Mouse (Mus musculus): ENCODE results near the gene Traip. TPM values are rescaled to one million over a fixed set of nuclear protein-coding genes. Genes with fewer than 3 reads are reported as not detected.
A peak's percentile ranks its signal among the peaks of the same experiment; 100 is the strongest.

Traip gene
- polyA plus RNA-seq, 1 experiment from 2014 or later, result 4.8 TPM

DNA sequence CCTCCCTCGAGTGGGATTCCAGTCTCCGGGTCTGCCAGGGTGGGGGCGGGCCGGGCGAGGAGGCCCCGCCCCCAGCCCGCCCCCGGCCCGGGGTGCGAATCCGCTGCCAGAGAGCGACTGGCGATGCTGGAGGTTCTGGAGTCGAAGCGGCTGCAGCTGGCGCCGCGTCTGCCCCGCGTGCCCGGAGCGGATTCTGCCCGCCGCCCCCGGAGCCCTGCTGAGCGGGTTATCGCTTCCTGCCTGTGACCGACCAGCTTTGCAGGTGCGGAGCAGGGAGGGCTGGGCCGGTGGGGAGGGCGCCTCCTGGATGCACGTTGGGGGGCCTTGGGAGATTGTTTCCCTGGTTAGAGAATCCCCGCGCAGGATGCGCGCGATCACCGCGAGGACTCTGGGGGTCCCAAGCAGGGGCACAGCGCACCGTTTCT, 14.1 kb upstream of the Traip start:
- ATAC-seq (ENCODE audit: low FRiP score, low TSS enrichment) (no peak), DNase-seq (ENCODE audit: low spot score) (peak; percentile 54)
- no peak overlapping the region for H3K27ac ChIP-seq (replicated peaks)
- TF ChIP-seq CTCF (IDR thresholded peaks at IDR 0.05; ENCODE audit: low read depth) (no peak), EP300 (optimal IDR thresholded peaks at IDR 0.05) (no peak)
- peak overlapping the region; percentile 59 for H3K9ac ChIP-seq (ENCODE audit: low read length)
- H3K9me3 ChIP-seq (ENCODE audit: control insufficient read depth, low read length), result no peaks in the 10 kb centered on the region
- H3K36me3 ChIP-seq (ENCODE audit: control insufficient read depth, insufficient read depth, low read length), result no peaks in the 10 kb centered on the region
- H3K27me3 ChIP-seq (ENCODE audit: control insufficient read depth, insufficient read depth, low read length), result no peaks in the 10 kb centered on the region
- peaks cover 4% of the 10 kb centered on the region; the same call in 1 of the 2 replicates for H3K4me1 ChIP-seq (replicated peaks; ENCODE audit: control insufficient read depth, insufficient read depth)
- H3K4me3 ChIP-seq (ENCODE audit: low read depth, low read length), result peak overlapping the region; percentile 41
- WGBS, result under 1% methylated on average over 41 of the region's 41 CpGs
- H3K4me2 ChIP-seq (replicated peaks; ENCODE audit: low read depth), result peak overlapping the region; percentile 83

- Histone ChIP-seq H3K9ac (ENCODE audit: low read length) (peak overlapping the region; percentile 59), H3K4me1 (replicated peaks; ENCODE audit: control insufficient read depth, insufficient read depth) (peaks cover 4% of the 10 kb centered on the region; the same call in 1 of the 2 replicates), H3K9me3 (ENCODE audit: control insufficient read depth, low read length) (no peaks in the 10 kb centered on the region), H3K4me2 (replicated peaks; ENCODE audit: low read depth) (peak overlapping the region; percentile 83), H3K27me3 (ENCODE audit: control insufficient read depth, insufficient read depth, low read length) (no peaks in the 10 kb centered on the region), H3K36me3 (ENCODE audit: control insufficient read depth, insufficient read depth, low read length) (no peaks in the 10 kb centered on the region), H3K27ac (replicated peaks) (no peak overlapping the region), H3K4me3 (ENCODE audit: low read depth, low read length) (peak overlapping the region; percentile 41)
- 9% methylated on average over 29 of the region's 29 CpGs for WGBS
- TF ChIP-seq CTCF (IDR thresholded peaks at IDR 0.05; ENCODE audit: low read depth) (no peak), EP300 (optimal IDR thresholded peaks at IDR 0.05) (no peak)
- DNase-seq (ENCODE audit: low spot score) (no peak), ATAC-seq (ENCODE audit: low FRiP score, low TSS enrichment) (no peak)
Observed at GRCm38 (mm10) chr9:107936215-107936822, 13.6 kb upstream of the Traip start.

GRCm38 (mm10) chr9:107936831-107937230, 13.1 kb upstream of the Traip start:
- H3K36me3 ChIP-seq (ENCODE audit: control insufficient read depth, insufficient read depth, low read length), result no peaks in the 10 kb centered on the region
- no peaks in the 10 kb centered on the region for H3K27me3 ChIP-seq (ENCODE audit: control insufficient read depth, insufficient read depth, low read length)
- H3K4me3 ChIP-seq (ENCODE audit: low read depth, low read length), result no peak overlapping the region
- H3K27ac ChIP-seq (replicated peaks), result no peak overlapping the region
- no peak overlapping the region for H3K9ac ChIP-seq (ENCODE audit: low read length)
- DNase-seq (ENCODE audit: low spot score) (no peak), ATAC-seq (ENCODE audit: low FRiP score, low TSS enrichment) (no peak)
- TF ChIP-seq CTCF (IDR thresholded peaks at IDR 0.05; ENCODE audit: low read depth) (no peak), EP300 (optimal IDR thresholded peaks at IDR 0.05) (no peak)
- H3K4me1 ChIP-seq (replicated peaks; ENCODE audit: control insufficient read depth, insufficient read depth), result peaks cover 4% of the 10 kb centered on the region; the same call in 1 of the 2 replicates
- H3K9me3 ChIP-seq (ENCODE audit: control insufficient read depth, low read length), result no peaks in the 10 kb centered on the region
- H3K4me2 ChIP-seq (replicated peaks; ENCODE audit: low read depth), result no peak overlapping the region; the same call in 1 of the 2 replicates
- 40% methylated on average over 3 of the region's 3 CpGs for WGBS

DNA sequence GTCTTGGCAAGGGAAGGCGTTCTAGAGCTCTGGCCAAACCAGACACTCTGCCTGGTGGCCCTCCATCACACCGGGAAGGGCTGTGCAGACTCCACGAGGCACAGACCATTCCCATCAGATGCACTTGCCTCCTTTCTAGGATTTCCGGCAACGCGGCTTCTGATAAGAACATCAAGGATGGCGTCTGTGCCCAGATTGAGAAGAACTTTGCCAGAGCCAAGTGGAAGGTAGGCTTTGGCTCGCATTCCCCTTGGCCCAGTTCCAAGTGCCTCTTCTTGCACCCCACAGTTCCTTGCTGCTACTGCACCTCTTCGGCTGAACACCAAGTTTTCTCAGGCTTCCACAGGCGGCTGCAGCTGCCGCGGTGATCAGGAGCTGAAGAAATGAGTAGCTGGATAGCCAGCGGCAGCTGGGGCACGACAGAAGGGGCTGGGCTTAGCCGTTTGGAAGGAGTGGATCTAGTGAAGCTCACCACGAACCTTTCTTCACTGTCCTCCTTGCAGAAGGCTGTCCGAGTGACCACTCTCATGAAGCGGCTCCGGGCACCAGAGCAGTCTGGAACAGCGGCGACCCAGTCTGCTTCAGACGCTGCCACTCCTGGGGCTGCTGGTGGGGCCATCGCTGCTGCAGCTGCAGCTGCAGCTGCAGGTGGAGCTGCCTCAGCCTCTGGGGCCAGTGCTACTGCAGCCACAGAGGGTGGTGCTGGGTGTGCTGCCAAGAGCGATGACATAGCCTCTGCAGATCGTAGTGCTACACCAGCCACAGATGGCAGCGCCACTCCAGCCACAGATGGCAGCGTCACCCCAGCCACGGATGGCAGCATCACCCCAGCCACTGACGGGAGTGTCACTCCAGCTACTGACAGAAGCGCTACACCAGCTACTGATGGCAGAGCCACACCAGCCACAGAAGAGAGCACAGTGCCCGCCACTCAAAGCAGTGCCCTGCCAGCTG, 2.4 kb upstream of the Traip start:
- Histone ChIP-seq H3K27me3 (ENCODE audit: control insufficient read depth, insufficient read depth, low read length) (no peaks in the 10 kb centered on the region), H3K9me3 (ENCODE audit: control insufficient read depth, low read length) (no peaks in the 10 kb centered on the region), H3K27ac (replicated peaks) (no peak overlapping the region), H3K4me2 (replicated peaks; ENCODE audit: low read depth) (no peak overlapping the region), H3K36me3 (ENCODE audit: control insufficient read depth, insufficient read depth, low read length) (no peaks in the 10 kb centered on the region), H3K4me3 (ENCODE audit: low read depth, low read length) (no peak overlapping the region), H3K9ac (ENCODE audit: low read length) (no peak overlapping the region), H3K4me1 (replicated peaks; ENCODE audit: control insufficient read depth, insufficient read depth) (no peaks in the 10 kb centered on the region)
- no peak for TF ChIP-seq CTCF (IDR thresholded peaks at IDR 0.05; ENCODE audit: low read depth)
- no peak for TF ChIP-seq EP300 (optimal IDR thresholded peaks at IDR 0.05)
- 83% methylated on average over 31 of the region's 31 CpGs for WGBS
- DNase-seq (ENCODE audit: low spot score) (no peak), ATAC-seq (ENCODE audit: low FRiP score, low TSS enrichment) (no peak)

DNA sequence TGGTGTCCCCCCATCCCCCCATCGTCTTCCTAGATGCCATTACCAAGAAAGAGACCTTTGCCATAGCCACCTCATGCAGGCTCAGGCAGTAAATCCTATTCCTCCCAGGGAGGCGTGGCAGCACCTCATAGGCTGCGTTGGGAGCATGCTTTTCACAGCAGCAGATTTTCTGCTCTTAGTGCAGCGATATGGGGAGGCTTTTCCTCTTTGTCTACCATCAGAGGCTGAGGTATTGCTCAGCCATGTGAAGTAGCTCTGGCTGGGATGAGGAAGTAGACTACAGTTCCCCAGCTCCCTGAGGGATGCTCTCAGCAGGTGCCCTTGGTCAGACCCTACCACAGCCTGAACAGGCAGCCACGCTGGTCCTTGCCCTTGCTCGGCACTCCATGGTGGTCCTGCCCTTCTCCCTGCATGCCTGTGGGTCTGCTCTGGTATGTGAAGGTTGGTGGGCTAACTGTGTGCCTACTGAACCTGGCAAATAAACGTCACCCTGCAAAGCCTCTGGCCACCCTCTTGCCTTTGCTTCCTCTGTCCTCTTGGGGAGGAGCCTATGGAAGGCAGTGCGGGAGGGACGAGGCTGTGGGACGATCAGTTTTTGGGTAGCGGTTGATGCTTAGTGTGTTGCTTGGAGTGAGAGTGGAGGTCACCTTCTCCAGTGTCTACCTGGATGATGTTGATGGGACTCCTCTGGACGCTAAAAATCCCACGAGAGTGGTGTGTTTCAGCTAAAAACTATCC, 583 bp upstream of the Traip start:
- Histone ChIP-seq H3K9me3 (ENCODE audit: control insufficient read depth, low read length) (no peaks in the 10 kb centered on the region), H3K4me3 (ENCODE audit: low read depth, low read length) (no peak overlapping the region), H3K27me3 (ENCODE audit: control insufficient read depth, insufficient read depth, low read length) (no peaks in the 10 kb centered on the region), H3K4me2 (replicated peaks; ENCODE audit: low read depth) (no peak overlapping the region), H3K36me3 (ENCODE audit: control insufficient read depth, insufficient read depth, low read length) (no peaks in the 10 kb centered on the region), H3K27ac (replicated peaks) (no peak overlapping the region), H3K9ac (ENCODE audit: low read length) (no peak overlapping the region), H3K4me1 (replicated peaks; ENCODE audit: control insufficient read depth, insufficient read depth) (no peaks in the 10 kb centered on the region)
- ATAC-seq (ENCODE audit: low FRiP score, low TSS enrichment), result no peak
- WGBS, result 77% methylated on average over 13 of the region's 13 CpGs
- no peak for DNase-seq (ENCODE audit: low spot score)
- TF ChIP-seq CTCF (IDR thresholded peaks at IDR 0.05; ENCODE audit: low read depth) (no peak), EP300 (optimal IDR thresholded peaks at IDR 0.05) (no peak)

Data from stomach, postnatal 0 days (tissue).